Mouse (Mus musculus): ENCODE measurements around the gene Hivep3. TPM values are rescaled to one million over a fixed set of nuclear protein-coding genes. Genes with fewer than 3 reads are reported as not detected.

Gene Hivep3
- total and polyA plus RNA-seq, 3 experiments = 14.4 to 32.3 (median 21.2) TPM

- no peak for TF ChIP-seq NELFE (IDR thresholded peaks at IDR 0.05; ENCODE audit: low read depth, low read length)
- no peak for TF ChIP-seq POLR2AphosphoS2 (IDR thresholded peaks at IDR 0.05; ENCODE audit: low read depth, low read length)
- no peak for TF ChIP-seq CHD1 (IDR thresholded peaks at IDR 0.05; ENCODE audit: low read depth, low read length)
- no peak for TF ChIP-seq JUN (IDR thresholded peaks at IDR 0.05; ENCODE audit: insufficient read depth, low read depth, low read length)
- no peak for TF ChIP-seq RCOR1 (conservative IDR thresholded peaks at IDR 0.05; ENCODE audit: low read depth, low read length)
- no peak for TF ChIP-seq TBP (conservative IDR thresholded peaks at IDR 0.05; ENCODE audit: low read depth, low read length)
- no peak for TF ChIP-seq HCFC1 (IDR thresholded peaks at IDR 0.05; ENCODE audit: low read depth, low read length)
- no peak for TF ChIP-seq ZKSCAN1 (IDR thresholded peaks at IDR 0.05; ENCODE audit: borderline replicate concordance, low read depth, low read length)
- no peak for TF ChIP-seq NRF1 (IDR thresholded peaks at IDR 0.05; ENCODE audit: low read depth, low read length)
- no peak for TF ChIP-seq UBTF (IDR thresholded peaks at IDR 0.05; ENCODE audit: low read depth, low read length)
- TF ChIP-seq MAX (IDR thresholded peaks at IDR 0.05; ENCODE audit: low read length) = no peak
- no peak for TF ChIP-seq ZC3H11A (IDR thresholded peaks at IDR 0.05; ENCODE audit: low read depth, low read length)
- TF ChIP-seq E2F4 (IDR thresholded peaks at IDR 0.05; ENCODE audit: insufficient replicate concordance, low read depth, low read length) = no peak
- TF ChIP-seq RAD21 (IDR thresholded peaks at IDR 0.05; ENCODE audit: low read depth, low read length) = no peak
- no peak for TF ChIP-seq USF1 (IDR thresholded peaks at IDR 0.05; ENCODE audit: low read depth, low read length)
- TF ChIP-seq SIN3A (IDR thresholded peaks at IDR 0.05; ENCODE audit: low read length) = no peak
- in situ Hi-C loops (cut with MboI; ENCODE audit: low pct_ligation_motif_present, low pct_unique_long_range_greater_than_20kb, low sequenced_read_pairs) = no loop called here
Observed at GRCm38 (mm10) chr4:119882814-119883213, 149.2 kb downstream of the Hivep3 start.

GRCm38 (mm10) chr4:119886621-119887020, 153.0 kb downstream of the Hivep3 start:
- TF ChIP-seq JUN (IDR thresholded peaks at IDR 0.05; ENCODE audit: insufficient read depth, low read depth, low read length) = no peak
- no peak for TF ChIP-seq PAX5 (IDR thresholded peaks at IDR 0.05; ENCODE audit: low read length)
- no peak for TF ChIP-seq UBTF (IDR thresholded peaks at IDR 0.05; ENCODE audit: low read depth, low read length)
- no peak for TF ChIP-seq ZKSCAN1 (IDR thresholded peaks at IDR 0.05; ENCODE audit: borderline replicate concordance, low read depth, low read length)
- no peak for TF ChIP-seq ZNF384 (IDR thresholded peaks at IDR 0.05; ENCODE audit: low read depth, low read length)
- no peak for TF ChIP-seq EP300 (IDR thresholded peaks at IDR 0.05; ENCODE audit: low read length)
- TF ChIP-seq MAX (IDR thresholded peaks at IDR 0.05; ENCODE audit: low read length) = no peak
- TF ChIP-seq MXI1 (IDR thresholded peaks at IDR 0.05; ENCODE audit: low read depth, low read length) = no peak
- no peak for TF ChIP-seq POLR2AphosphoS2 (IDR thresholded peaks at IDR 0.05; ENCODE audit: low read depth, low read length)
- Histone ChIP-seq H3K9ac (ENCODE audit: insufficient read depth, low read depth) (no peak overlapping the region), H3K4me1 (ENCODE audit: control insufficient read depth in 1 of 2, insufficient read depth in 2 of 2) (peaks cover 2 to 9% of the 10 kb centered on the region in 2 experiments; a peak in 1 of 4 replicates), H3K4me3 (replicated peaks in 1 of 3; ENCODE audit: low read depth in 2 of 3, low read length in 2 of 3, poor library complexity in 1 of 3) (no peak overlapping the region), H3K4me2 (ENCODE audit: insufficient read depth, low read depth, poor library complexity, severe bottlenecking) (no peak overlapping the region), H3K9me3 (replicated peaks; ENCODE audit: low read length) (no peaks in the 10 kb centered on the region), H3K27ac (ENCODE audit: insufficient read depth, low read depth) (no peak overlapping the region), H3K79me2 (replicated peaks; ENCODE audit: control insufficient read depth, extremely low read depth, insufficient read depth, poor library complexity, severe bottlenecking) (no peaks in the 10 kb centered on the region), H3K27me3 (replicated peaks) (no peaks in the 10 kb centered on the region), H3K36me3 (replicated peaks in 1 of 2; ENCODE audit: control insufficient read depth in 1 of 2, insufficient read depth in 1 of 2, low read length in 1 of 2) (no peaks in the 10 kb centered on the region)
- in situ Hi-C loops (cut with MboI; ENCODE audit: low pct_ligation_motif_present, low pct_unique_long_range_greater_than_20kb, low sequenced_read_pairs) = no loop called here
- dilution Hi-C loops (cut with MboI; ENCODE audit: extremely low pct_ligation_motif_present, extremely low pct_unique_long_range_greater_than_20kb, low sequenced_read_pairs) = no loop called here
- no peak for DNase-seq (ENCODE audit: extremely low read depth)

More at GRCm38 (mm10) chr4:119882814-119883213, 149.2 kb downstream of the Hivep3 start:
- dilution Hi-C loops (cut with MboI; ENCODE audit: extremely low pct_ligation_motif_present, extremely low pct_unique_long_range_greater_than_20kb, low sequenced_read_pairs) = no loop called here
- Histone ChIP-seq H3K4me3 (replicated peaks in 1 of 3; ENCODE audit: low read depth in 2 of 3, low read length in 2 of 3, poor library complexity in 1 of 3) (no peak overlapping the region), H3K9me3 (replicated peaks; ENCODE audit: low read length) (no peaks in the 10 kb centered on the region), H3K27me3 (replicated peaks) (no peaks in the 10 kb centered on the region), H3K4me2 (ENCODE audit: insufficient read depth, low read depth, poor library complexity, severe bottlenecking) (no peak overlapping the region), H3K27ac (ENCODE audit: insufficient read depth, low read depth) (no peak overlapping the region), H3K9ac (ENCODE audit: insufficient read depth, low read depth) (no peak overlapping the region), H3K4me1 (ENCODE audit: control insufficient read depth in 1 of 2, insufficient read depth in 2 of 2) (peaks cover 0 to 4% of the 10 kb centered on the region in 2 experiments; a peak in 1 of 4 replicates), H3K36me3 (replicated peaks in 1 of 2; ENCODE audit: control insufficient read depth in 1 of 2, insufficient read depth in 1 of 2, low read length in 1 of 2) (no peaks in the 10 kb centered on the region), H3K79me2 (replicated peaks; ENCODE audit: control insufficient read depth, extremely low read depth, insufficient read depth, poor library complexity, severe bottlenecking) (no peaks in the 10 kb centered on the region)
- no peak for DNase-seq (ENCODE audit: extremely low read depth)
